Mouse (Mus musculus) frontal cortex, postnatal 10 days (tissue): ENCODE results near the gene Tmem218.
A peak's percentile ranks its signal among the peaks of the same experiment; 100 is the strongest.

Experiments used
- DNase-seq, 2 experiments: peaks; one replicate each; pipeline ENCODE4 v3.0.0; 2022; ENCODE audit warnings: low spot score in 2 of 2, mixed read lengths in 1 of 2

Gene Tmem218

GRCm38 (mm10) chr9:37232201-37233195, 24.5 kb downstream of the Tmem218 start:
- no peak for DNase-seq

- DNase-seq: no peak
These were observed 28.1 kb downstream of the Tmem218 start for GRCm38 (mm10) chr9:37235951-37236737.

DNA sequence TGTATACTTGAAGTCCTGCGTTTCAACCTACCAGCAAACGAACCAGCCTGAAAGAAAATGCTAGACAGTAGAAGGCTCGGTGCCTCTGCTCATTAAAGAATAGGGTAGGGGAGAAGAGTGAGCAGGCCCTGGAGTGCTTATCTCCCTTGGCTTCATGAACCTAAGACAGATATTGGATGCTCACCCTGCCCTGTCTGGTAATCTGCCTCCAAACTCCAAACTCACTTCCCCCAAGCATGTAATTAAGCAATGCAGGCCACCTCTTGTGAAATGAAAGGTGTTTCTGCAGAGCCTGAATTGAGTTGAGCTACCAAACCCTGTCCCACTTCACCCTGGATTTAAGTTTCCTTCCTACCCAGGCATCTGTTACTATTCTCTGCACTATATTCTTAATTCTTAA, 34.7 kb downstream of the Tmem218 start:
- no peak for DNase-seq

DNA sequence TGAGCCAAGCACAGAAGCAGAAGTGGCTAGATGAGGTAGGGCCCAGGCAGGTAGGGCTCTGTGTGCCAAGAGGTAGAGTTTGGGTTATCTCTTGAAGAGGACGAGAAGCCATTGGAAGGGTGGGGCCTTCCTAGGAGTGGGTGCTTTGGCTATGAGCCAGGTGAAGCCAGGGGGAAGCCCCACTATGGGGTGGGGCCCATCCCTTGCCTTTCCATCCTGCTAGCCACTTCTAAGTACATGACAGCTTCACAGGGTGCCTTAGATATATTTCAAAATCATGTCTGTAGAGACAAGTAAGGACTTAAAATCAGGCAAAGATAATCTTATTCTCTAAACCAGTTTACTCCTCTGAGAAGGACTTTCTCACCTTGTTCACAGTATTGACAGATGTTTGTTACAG, 36.6 kb downstream of the Tmem218 start:
- DNase-seq: no peak

DNA sequence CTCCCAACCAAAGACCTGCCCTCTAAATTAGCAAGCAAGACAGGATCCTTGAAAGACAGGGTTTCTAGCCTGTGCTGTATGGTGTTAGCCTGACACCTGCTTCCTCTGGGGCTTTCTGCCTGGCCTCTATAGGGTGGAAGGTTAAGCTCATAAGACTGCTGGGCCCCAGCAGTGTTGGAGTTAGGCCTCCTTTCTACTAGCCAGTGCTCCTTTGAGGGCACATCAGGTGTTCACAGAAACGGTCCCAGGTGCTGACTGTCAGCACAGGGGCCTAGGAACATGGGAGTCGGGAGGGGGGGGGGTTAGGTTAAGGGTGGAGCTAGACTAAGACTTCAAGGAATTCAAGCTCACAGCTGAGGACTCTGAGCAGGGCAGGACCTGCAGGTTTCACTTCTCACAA, 37.4 kb downstream of the Tmem218 start:
- no peak for DNase-seq

- DNase-seq: no peak
These were observed 37.8 kb downstream of the Tmem218 start for GRCm38 (mm10) chr9:37245810-37246209.

- peak in 1 of 2 experiments; percentile 49 for DNase-seq
These were observed 39.4 kb downstream of the Tmem218 start for GRCm38 (mm10) chr9:37247429-37247828.

GRCm38 (mm10) chr9:37248381-37248906, 40.4 kb downstream of the Tmem218 start:
- DNase-seq: no peak

- no peak for DNase-seq
These were observed 42.0 kb downstream of the Tmem218 start for GRCm38 (mm10) chr9:37249976-37250375.

GRCm38 (mm10) chr9:37250631-37251030, 42.6 kb downstream of the Tmem218 start:
- no peak for DNase-seq

DNA sequence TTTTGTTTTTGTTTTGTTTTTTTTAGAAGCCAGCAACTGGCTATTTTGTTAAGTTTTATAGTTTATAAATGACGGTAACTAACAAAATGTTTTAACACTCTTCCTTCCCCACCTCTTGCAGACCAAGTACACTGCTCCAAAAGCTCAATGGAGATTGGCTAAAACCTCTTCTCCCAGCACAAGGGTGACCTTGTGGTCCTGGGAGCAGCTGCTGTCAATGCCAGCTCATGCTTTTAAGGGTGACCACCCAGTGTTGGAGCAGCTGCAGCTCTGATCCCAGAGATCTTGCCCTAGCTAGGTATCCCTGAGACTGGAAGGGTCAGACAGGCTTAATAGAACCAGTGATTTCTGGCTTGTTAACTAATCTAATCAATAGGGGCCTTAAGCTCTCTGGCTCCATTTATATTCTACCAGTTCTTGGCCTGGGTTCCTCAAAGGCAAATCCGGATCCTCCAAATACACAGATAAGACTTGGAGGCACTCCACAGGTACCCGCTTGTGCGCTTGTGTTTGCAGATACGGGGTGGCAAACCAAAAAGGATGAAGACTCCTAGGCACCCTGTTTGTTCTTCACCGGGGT, 46.6 kb downstream of the Tmem218 start:
- no peak for DNase-seq

- peak; percentile 66 to 69 for DNase-seq
These were observed 47.3 kb downstream of the Tmem218 start, which contains the start of gene Slc37a2 for GRCm38 (mm10) chr9:37255149-37255888. TSS of gene Slc37a2 (minus strand) at chr9:37255738.

DNA sequence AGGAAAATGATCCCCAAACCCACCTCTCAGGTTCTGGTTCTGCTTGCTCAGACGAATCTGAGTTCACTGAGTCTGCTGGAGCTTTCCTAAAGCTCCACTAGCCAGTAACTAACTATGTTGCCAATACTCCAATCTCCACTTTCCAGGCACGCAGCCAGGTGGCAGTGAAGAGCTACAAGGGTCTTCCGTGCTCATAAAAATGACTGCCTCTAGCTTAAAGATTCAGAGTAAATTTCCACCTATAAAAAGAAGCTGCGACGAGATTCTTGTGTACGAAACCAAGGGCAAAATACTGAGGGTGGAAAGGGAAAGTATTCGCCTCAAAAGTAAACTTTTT, 47.8 kb downstream of the Tmem218 start:
- DNase-seq: peak in 1 of 2 experiments; percentile 52

DNA sequence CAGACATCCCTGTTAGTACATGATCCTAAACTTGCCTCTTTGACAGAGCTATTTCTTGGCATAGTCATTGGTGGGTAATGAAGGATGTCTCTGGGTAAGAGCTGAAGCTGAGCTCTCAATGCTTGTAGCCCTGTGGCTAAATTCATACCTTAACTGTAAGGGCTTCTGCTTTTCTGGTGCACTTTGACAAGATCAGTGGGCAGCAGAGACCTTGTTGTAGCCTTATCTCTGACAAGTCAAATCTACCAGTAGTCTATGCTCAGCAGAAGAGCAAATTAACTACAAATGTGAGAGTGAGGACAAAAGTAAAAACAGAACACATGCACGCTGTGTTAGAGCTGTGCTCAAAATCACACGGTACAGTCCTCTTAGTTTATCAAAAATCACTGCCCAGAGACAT, 58.6 kb downstream of the Tmem218 start:
- DNase-seq: no peak
